7 mouse cellular contexts compared by ENCODE assay signal in genomic region chr2:168954835-168955716, GRCm38 (mm10). TPM values are rescaled to one million over a fixed set of nuclear protein-coding genes. Genes with fewer than 3 reads are reported as not detected.
A peak's percentile ranks its signal among the peaks of the same experiment; 100 is the strongest.
DNase-seq lines count a peak whose midpoint lies in the region; ATAC-seq lines count a peak whose summit lies in the region.

Zfp64 (minus strand) TSS chr2:168955587.

- peak within 1 kb of the TSS; percentile 77 for H3K9ac ChIP-seq in embryonic facial prominence, embryonic 11.5 days (replicated peaks; ENCODE audit: low read length)
- peak within 1 kb of the TSS; percentile 94 for H3K9ac ChIP-seq in limb, embryonic 11.5 days (ENCODE audit: low read length)
- peak within 1 kb of the TSS; percentile 83 for H3K9ac ChIP-seq in midbrain, embryonic 14.5 days (replicated peaks; ENCODE audit: low read length)

- H3K27ac ChIP-seq in embryonic facial prominence, embryonic 11.5 days (replicated peaks; ENCODE audit: low read depth, low read length) = peak within 1 kb of the TSS; percentile 59
- H3K27ac ChIP-seq in limb, embryonic 11.5 days (replicated peaks; ENCODE audit: low read depth, low read length) = peak within 1 kb of the TSS; percentile 76
- H3K27ac ChIP-seq in midbrain, embryonic 14.5 days (replicated peaks; ENCODE audit: low read depth, low read length) = peak within 1 kb of the TSS; percentile 80

- no peaks in the 10 kb centered on the region for H3K9me3 ChIP-seq in embryonic facial prominence, embryonic 11.5 days (replicated peaks; ENCODE audit: control insufficient read depth, low read length)
- H3K9me3 ChIP-seq in limb, embryonic 11.5 days (ENCODE audit: control insufficient read depth, low read length) = no peaks in the 10 kb centered on the region
- no peaks in the 10 kb centered on the region for H3K9me3 ChIP-seq in midbrain, embryonic 14.5 days (ENCODE audit: control insufficient read depth, low read length)

- H3K4me3 ChIP-seq in embryonic facial prominence, embryonic 11.5 days (ENCODE audit: low read depth, low read length) = peak within 1 kb of the TSS; percentile 65
- H3K4me3 ChIP-seq in limb, embryonic 11.5 days (ENCODE audit: low read depth, low read length) = peak within 1 kb of the TSS; percentile 95
- H3K4me3 ChIP-seq in midbrain, embryonic 14.5 days (replicated peaks; ENCODE audit: low read depth, low read length) = peak within 1 kb of the TSS; percentile 75

- H3K36me3 ChIP-seq in embryonic facial prominence, embryonic 11.5 days (replicated peaks; ENCODE audit: control insufficient read depth, insufficient read depth, low read depth, low read length) = peaks cover 3% of the 10 kb centered on the region
- H3K36me3 ChIP-seq in limb, embryonic 11.5 days (ENCODE audit: control insufficient read depth, insufficient read depth, low read length) = peaks cover 6% of the 10 kb centered on the region; the same call in 1 of the 2 replicates
- H3K36me3 ChIP-seq in midbrain, embryonic 14.5 days (ENCODE audit: control insufficient read depth, insufficient read depth, low read length) = peaks cover 14% of the 10 kb centered on the region

- peak within 1 kb of the TSS; percentile 68 for H3K4me2 ChIP-seq in embryonic facial prominence, embryonic 11.5 days (ENCODE audit: low read depth, low read length)
- peak within 1 kb of the TSS; percentile 96 for H3K4me2 ChIP-seq in limb, embryonic 11.5 days (ENCODE audit: low read depth, severe bottlenecking)
- peak within 1 kb of the TSS; percentile 96 for H3K4me2 ChIP-seq in midbrain, embryonic 14.5 days (ENCODE audit: low read length)

- no peaks in the 10 kb centered on the region for H3K4me1 ChIP-seq in embryonic facial prominence, embryonic 11.5 days (ENCODE audit: control insufficient read depth, insufficient read depth, low read length)
- H3K4me1 ChIP-seq in limb, embryonic 11.5 days (ENCODE audit: control insufficient read depth, insufficient read depth, low read length) = 0 out of 2 replicates have a peak, but pooled peaks cover 3% of the 10 kb centered on the region
- H3K4me1 ChIP-seq in midbrain, embryonic 14.5 days (ENCODE audit: control insufficient read depth, insufficient read depth, low read length) = peaks cover 18% of the 10 kb centered on the region

- DNase-seq in adrenal gland, postnatal 14 days = peak; percentile 95
- DNase-seq in embryonic facial prominence, embryonic 11.5 days (ENCODE audit: low spot score) = peak; percentile 90
- DNase-seq in heart, adult 11 months = peak; percentile 99
- DNase-seq in kidney, adult 18-20 months = peak; percentile 92
- peak; percentile 86 for DNase-seq in limb, embryonic 11.5 days (ENCODE audit: low spot score)
- DNase-seq in midbrain, embryonic 14.5 days = peak; percentile 87
- peak; percentile 74 to 80 for DNase-seq in spleen, adult 18-20 months

- under 1% methylated on average over 49 of the region's 52 CpGs for WGBS in embryonic facial prominence, embryonic 11.5 days
- WGBS in limb, embryonic 11.5 days = under 1% methylated on average over 52 of the region's 52 CpGs
- under 1% methylated on average over 52 of the region's 52 CpGs for WGBS in midbrain, embryonic 14.5 days

- peak; percentile 84 for ATAC-seq in embryonic facial prominence, embryonic 11.5 days (replicated peaks; ENCODE audit: insufficient number of reproducible peaks, low FRiP score, low TSS enrichment, low read depth)
- peak; percentile 82 for ATAC-seq in limb, embryonic 11.5 days (ENCODE audit: insufficient number of reproducible peaks, low FRiP score, low TSS enrichment, low read depth)
- peak; percentile 82 for ATAC-seq in midbrain, embryonic 14.5 days (ENCODE audit: low FRiP score, low TSS enrichment)

- H3K27me3 ChIP-seq in embryonic facial prominence, embryonic 11.5 days (ENCODE audit: control insufficient read depth, insufficient read depth, low read length) = no peaks in the 10 kb centered on the region
- H3K27me3 ChIP-seq in limb, embryonic 11.5 days (ENCODE audit: control insufficient read depth, insufficient read depth, low read length) = no peaks in the 10 kb centered on the region
- no peaks in the 10 kb centered on the region for H3K27me3 ChIP-seq in midbrain, embryonic 14.5 days (ENCODE audit: control insufficient read depth, insufficient read depth, low read length)

RNA-seq across cellular contexts. Expression of gene Zfp64, which starts in this region (rescaled TPM):
- total RNA-seq in adrenal gland, postnatal 14 days (2021) = 17.2 and 19.7 TPM in 2 replicates
- polyA plus RNA-seq in embryonic facial prominence, embryonic 11.5 days (2014; fragmentation: Nextera tagmentation; extraction: Ambion mirVana) = 42.1 and 44.0 TPM in 2 replicates
- 45.0 and 45.3 TPM in 2 replicates for polyA plus RNA-seq in limb, embryonic 11.5 days (2014; fragmentation: Nextera tagmentation; extraction: Ambion mirVana)
- polyA plus RNA-seq in midbrain, embryonic 14.5 days (2014; fragmentation: Nextera tagmentation; extraction: Ambion mirVana) = 43.3 and 45.9 TPM in 2 replicates

Comparison
In these comparisons a context has a peak if more than half of its experiments do, and no peak if none do; other contexts are left out.
1. Peak in every context shown above with its lines: DNase-seq, ATAC-seq, H3K4me3 ChIP-seq and H3K27ac ChIP-seq.